Mouse (Mus musculus) CD4-positive, CD25-positive, alpha-beta regulatory T cell, adult 4 months (primary cell): ENCODE data around the gene Ttc21a. TPM values are rescaled to one million over a fixed set of nuclear protein-coding genes. Genes with fewer than 3 reads are reported as not detected.

Source experiments
- ATAC-seq: one replicate; pipeline ENCODE4 v1.8.0; 2017
- polyA plus RNA-seq, 2 experiments: library from polyadenylated mRNA; unstranded; fragments of 100-300 nt; shearing (Covaris generic); gene quantifications; one replicate each; pipeline ENCODE4 v1.2.1; 2017

Ttc21a gene
- polyA plus RNA-seq, 2 experiments from 2014 or later, result 0.15 TPM; not detected in 1

- ATAC-seq, result no peak
Measured at GRCm38 (mm10) chr9:119941861-119942260, 4.5 kb downstream of the Ttc21a start.

DNA sequence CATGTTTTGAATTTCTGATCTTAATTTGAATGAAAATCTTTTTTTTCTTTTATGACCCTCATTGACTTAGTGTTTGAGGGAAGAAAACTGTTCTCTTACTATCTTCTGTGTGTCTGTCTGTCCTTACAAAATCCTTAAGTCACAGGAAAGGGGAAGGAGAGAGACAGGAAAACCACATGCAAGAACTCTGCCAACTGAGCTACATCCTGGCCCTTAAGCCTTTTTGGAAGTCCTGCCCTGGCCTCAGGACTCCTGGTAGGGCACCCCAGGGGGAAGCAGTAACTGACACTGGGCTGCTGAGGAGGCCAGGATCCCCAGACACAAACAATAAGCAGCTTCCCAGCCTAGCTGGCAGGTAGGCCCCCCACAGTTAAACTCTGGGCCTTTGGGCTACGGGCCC, 5.9 kb downstream of the Ttc21a start:
- ATAC-seq, result no peak

- no peak for ATAC-seq
Measured at GRCm38 (mm10) chr9:119945173-119945900, 7.9 kb downstream of the Ttc21a start.

- ATAC-seq, result no peak
Measured at GRCm38 (mm10) chr9:119948804-119949203, 11.4 kb downstream of the Ttc21a start.

GRCm38 (mm10) chr9:119950434-119950833, 13.0 kb downstream of the Ttc21a start:
- no peak for ATAC-seq

GRCm38 (mm10) chr9:119951388-119951787, 14.0 kb downstream of the Ttc21a start:
- ATAC-seq, result no peak

DNA sequence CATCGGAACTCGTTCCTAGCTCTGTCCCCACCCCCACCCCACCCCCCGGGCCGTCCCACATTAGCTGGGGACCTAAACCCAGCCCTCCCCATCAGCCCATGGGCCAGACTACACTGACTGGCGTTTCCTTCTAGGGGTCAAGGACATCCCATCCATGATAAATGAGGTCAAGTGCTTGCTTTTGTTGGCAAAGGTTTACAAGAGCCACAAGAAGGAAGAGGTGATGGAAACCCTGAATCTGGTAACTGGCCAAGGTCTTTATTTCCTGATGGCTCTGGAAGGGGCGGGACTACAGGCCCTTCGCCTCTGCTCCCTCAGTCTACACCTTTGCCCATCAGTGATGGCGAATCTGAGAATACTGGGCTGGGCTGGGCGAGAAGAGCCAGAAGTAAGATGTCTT, 21.4 kb downstream of the Ttc21a start:
- ATAC-seq, result no peak

DNA sequence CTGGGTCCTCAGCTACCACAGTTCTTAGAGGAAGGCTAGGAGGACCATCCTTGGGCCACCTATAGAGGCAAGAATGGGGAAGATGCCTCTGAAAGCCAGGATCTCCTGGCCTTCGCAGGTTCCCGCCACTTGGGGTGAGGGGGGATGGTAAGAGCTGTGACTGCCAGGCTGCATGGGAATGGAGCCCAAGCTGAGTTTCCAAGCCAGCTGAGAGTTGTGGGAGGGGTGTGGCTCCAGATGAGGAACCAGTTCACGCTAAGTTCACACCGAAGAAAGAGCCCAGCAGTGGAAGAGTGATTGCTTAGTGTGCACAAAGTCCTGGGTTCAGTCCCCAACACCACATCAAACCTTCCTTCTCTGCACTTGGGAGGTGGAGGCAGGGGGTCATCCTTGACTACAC, 24.8 kb downstream of the Ttc21a start:
- no peak for ATAC-seq

DNA sequence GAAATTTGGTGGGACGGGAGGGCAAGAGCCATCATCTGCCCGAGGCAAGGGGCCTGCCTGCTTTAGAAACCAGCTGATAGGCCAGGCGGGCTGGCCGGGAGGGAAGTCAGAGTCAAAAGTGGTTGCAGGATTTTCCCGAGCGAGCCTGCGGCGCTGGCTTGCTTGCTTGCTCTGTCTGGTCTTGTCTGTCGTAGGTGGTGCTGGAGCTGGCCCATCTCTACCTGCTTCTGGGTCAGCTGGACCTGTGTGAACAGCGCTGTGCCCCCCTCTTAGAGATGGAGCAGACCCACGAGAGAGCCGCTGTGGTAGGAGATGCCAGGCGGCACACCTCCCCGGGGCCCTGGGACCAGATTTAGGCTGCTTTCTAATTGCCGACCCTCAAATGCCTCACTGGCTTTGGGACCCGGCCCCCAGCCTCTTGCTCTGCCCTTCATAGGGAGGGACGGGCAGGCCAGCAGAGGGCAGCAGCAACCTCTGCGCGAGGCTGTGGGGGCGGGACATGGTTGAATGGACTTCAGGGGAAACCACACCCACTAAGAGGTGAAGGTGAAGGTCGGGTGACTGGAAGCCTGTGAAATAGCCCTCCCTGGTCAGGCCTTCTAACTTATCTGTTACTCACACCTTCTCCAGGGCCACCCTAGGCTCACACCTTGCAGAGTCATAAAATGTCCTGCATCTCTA, 25.7 kb downstream of the Ttc21a start:
- peak; percentile 90 for ATAC-seq

- ATAC-seq, result no peak
Measured at GRCm38 (mm10) chr9:119964206-119964605, 26.8 kb downstream of the Ttc21a start.

DNA sequence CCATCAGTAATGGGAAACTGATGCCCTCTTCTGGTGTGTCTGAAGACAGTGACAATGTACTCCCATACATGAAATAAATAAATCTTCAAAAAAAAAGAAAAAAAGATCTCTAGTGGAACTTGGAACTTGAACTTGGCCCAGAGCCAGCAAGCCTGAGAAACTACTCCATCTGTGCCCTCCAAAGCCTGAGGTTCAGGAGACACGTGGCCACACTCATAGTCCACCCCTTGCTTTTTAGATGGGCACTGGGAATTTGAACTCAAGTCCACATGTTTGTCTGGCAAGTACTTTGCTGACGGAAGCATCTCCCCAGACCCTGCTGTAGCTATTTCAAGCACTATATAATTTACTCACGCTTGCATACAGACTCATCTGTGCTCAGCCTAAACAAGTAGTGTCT, 27.8 kb downstream of the Ttc21a start:
- ATAC-seq, result no peak

DNA sequence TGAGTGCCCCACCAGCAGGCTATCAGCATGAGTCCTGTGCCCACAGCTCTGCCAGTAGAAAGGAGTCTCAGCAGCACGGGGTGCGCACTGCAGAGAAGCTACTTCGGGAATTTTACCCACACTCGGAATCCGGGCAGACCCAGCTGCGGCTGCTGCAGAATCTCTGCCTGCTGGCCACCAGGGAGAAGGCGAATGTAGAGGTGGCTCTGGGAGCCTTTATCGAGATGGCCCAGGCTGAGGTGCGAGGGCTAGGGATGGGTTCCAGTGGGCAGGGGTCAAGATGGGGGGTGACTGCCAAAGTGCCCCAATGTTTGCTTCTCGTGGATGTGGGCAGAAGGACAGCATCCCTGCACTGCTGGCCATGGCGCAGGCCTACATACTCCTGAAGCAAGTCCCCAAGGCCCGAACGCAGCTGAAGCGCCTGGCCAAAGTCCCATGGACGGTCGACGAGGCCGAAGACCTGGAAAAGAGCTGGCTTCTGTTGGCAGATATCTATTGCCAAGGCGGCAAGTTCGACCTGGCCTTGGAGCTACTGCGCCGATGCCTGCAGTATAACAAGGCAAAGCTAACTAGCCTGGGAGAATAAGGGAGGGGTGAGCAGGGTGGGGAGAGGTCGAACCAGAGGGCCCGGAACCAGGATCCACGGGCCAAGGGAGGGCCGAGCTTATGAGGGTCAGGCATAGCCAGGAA, 29.0 kb downstream of the Ttc21a start:
- no peak for ATAC-seq

GRCm38 (mm10) chr9:119969811-119970210, 32.4 kb downstream of the Ttc21a start:
- ATAC-seq, result no peak

- ATAC-seq, result peak; percentile 44
Measured at GRCm38 (mm10) chr9:119970221-119970620, 32.8 kb downstream of the Ttc21a start.

GRCm38 (mm10) chr9:119970763-119971656, 33.6 kb downstream of the Ttc21a start:
- peak; percentile 18 for ATAC-seq

DNA sequence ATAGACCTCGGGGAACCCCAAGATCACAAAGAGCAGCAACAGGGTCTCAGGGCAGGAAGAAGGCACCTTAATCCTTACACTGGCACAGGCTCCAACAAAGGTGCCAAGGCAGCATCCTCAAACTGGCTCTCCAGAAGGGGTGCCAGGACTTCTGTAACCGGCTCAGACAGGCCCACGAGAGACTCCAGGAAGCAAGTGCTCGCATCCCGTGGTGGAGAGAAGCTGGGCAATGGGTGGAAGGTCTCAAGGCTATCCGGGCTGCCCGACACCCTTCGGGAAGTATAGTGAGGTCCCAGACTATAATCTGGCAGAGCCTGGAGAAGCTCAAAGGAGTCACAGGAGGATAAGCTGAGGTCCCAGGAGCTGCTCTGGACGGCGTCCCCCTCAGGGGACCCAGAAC, 34.8 kb downstream of the Ttc21a start:
- no peak for ATAC-seq

GRCm38 (mm10) chr9:119972582-119972981, 35.2 kb downstream of the Ttc21a start:
- no peak for ATAC-seq

GRCm38 (mm10) chr9:119973281-119973680, 35.9 kb downstream of the Ttc21a start:
- no peak for ATAC-seq

- no peak for ATAC-seq
Measured at GRCm38 (mm10) chr9:119973869-119974520, 36.6 kb downstream of the Ttc21a start.

GRCm38 (mm10) chr9:119974609-119975008, 37.2 kb downstream of the Ttc21a start:
- no peak for ATAC-seq

GRCm38 (mm10) chr9:119975286-119975685, 37.9 kb downstream of the Ttc21a start:
- no peak for ATAC-seq
